Comparison of ENCODE assay signal across 13 mouse cellular contexts in genomic region chr11:107340793-107341192, GRCm38 (mm10).
"Had no signal": no experiment of that assay in that cellular context is flagged by ENCODE, and none has a peak within 500 bp of the region (broad histone marks: within the 10 kb centered on the region; RNA-seq: fewer than 3 reads in every experiment).

No protein-coding gene starts in this region.

- H3K27me3 ChIP-seq: midbrain, embryonic 12.5 days; neural tube, embryonic 13.5 days; neural tube, embryonic 15.5 days had no signal

- H3K4me3 ChIP-seq: midbrain, embryonic 10.5 days; midbrain, embryonic 12.5 days; myocyte; neural tube, embryonic 13.5 days; neural tube, embryonic 15.5 days had no signal

- DNase-seq: right cerebral cortex, adult 18-20 months; right cerebral cortex, postnatal 25 days; right cerebral cortex, postnatal 4 days; spleen, adult 18-20 months; thymus, adult 18-20 months; thymus, postnatal 14 days; thymus, postnatal 4 days had no signal

- H3K4me2 ChIP-seq: lung, embryonic 14.5 days; midbrain, embryonic 12.5 days; neural tube, embryonic 13.5 days; neural tube, embryonic 15.5 days had no signal

- H3K9me3 ChIP-seq: midbrain, embryonic 10.5 days; midbrain, embryonic 12.5 days; neural tube, embryonic 13.5 days; neural tube, embryonic 15.5 days had no signal

- H3K36me3 ChIP-seq: midbrain, embryonic 12.5 days; neural tube, embryonic 13.5 days; neural tube, embryonic 15.5 days had no signal

- H3K9ac ChIP-seq: lung, embryonic 14.5 days; midbrain, embryonic 12.5 days; neural tube, embryonic 13.5 days; neural tube, embryonic 15.5 days had no signal
